Mouse (Mus musculus): Measurements from ENCODE around the gene Selp.

Gene Selp

GRCm38 (mm10) chr1:164184142-164184870, 69.2 kb downstream of the Selp start:
- 32% methylated on average over 16 of the region's 16 CpGs for WGBS

GRCm38 (mm10) chr1:164184871-164185223, 69.8 kb downstream of the Selp start:
- WGBS = 28% methylated on average over 8 of the region's 8 CpGs

- 35% methylated on average over 4 of the region's 4 CpGs for WGBS
These were observed 70.3 kb downstream of the Selp start for GRCm38 (mm10) chr1:164185316-164185715.

GRCm38 (mm10) chr1:164187002-164187560, 72.0 kb downstream of the Selp start:
- 94% methylated on average over 1 of the region's 1 CpGs for WGBS

GRCm38 (mm10) chr1:164199551-164199950, 84.5 kb downstream of the Selp start:
- 87% methylated on average over 4 of the region's 4 CpGs for WGBS

All from cerebral cortex, adult 2 months (tissue).